Mouse (Mus musculus) adrenal gland, adult (tissue): Measurements from ENCODE around the gene Khsrp.

Experiments
- DNase-seq, 2 experiments: peaks; one replicate each; pipeline ENCODE4 v3.0.0; 2022 to 2023; ENCODE audit warnings: low spot score in 1 of 2; ENCODE audit not compliant: inconsistent age in 2 of 2

Gene Khsrp

DNA sequence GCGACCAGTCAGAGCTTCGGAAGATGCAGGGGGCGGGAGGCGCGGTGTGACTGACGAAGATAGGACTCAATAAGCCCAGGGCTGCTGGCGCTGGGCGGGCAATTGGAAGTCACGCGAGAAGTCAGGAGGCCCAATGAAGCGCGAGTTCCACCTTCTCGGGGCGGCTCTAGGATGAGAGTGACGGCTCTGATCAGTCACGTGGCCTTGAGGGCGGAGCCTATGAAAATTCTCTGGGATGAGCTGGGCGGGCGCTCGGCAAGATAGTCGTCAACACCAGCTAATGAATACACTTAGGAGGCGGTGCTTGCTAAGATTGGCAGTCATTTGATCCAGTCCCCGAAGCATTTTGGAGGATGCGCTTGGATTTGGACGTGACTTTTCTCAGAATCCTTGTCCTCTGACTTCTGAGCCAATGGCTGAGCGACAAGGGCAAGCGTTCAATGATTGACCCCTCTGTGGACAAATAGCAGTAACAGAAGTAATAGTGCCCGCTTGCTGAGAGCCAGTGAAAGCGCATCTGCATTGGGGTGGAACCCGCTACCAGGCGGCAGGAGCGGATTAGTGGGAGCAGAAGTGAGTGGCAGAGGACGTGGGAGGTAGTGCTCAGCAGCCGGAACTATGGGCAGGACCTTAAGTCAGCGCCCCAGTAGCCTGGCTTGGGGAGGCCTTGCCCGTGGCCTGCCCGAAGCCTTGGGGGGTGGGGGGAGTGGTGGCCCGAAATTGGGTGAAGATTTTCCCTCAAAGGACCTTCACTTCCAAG, 519 bp upstream of the Khsrp start:
- peak; percentile 100 for DNase-seq

DNA sequence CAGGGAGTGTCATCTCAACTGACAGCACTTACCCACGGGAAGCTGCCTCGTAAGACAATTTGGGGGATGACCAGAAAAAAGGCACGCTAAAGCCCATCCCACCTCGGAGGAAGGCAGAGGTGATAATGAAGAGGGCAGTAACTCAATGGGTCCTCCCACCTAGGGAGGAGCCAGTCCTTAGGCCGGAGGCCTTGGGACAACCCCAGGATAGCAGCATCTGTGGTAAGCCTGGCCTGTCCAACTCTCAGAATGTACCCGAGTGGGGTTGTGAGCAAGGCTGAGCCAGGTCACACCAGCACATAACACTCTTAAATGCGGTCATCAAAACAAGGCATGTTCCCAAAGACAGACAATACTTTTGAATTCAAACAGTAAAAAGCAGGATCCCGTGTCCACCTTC, 1.6 kb downstream of the Khsrp start:
- DNase-seq = peak; percentile 45 to 69

DNA sequence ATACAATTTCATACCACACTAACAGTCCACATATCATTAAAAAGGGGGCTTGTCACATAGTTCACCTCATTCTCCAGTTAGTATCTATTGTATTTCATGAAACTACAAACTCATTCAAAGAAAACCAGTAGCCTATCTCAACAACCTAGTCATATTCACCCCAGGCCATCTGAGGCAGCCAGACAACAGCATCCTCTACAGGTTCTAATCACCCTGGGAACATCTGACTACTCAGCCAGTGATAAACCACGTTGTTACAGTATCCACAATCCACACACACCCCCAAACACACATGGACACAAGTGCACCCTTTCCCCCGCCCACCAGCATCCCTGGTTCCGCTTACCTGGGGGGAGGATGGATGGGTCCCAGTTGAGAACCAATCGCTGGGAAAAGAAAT, 3.9 kb downstream of the Khsrp start:
- no peak for DNase-seq

DNA sequence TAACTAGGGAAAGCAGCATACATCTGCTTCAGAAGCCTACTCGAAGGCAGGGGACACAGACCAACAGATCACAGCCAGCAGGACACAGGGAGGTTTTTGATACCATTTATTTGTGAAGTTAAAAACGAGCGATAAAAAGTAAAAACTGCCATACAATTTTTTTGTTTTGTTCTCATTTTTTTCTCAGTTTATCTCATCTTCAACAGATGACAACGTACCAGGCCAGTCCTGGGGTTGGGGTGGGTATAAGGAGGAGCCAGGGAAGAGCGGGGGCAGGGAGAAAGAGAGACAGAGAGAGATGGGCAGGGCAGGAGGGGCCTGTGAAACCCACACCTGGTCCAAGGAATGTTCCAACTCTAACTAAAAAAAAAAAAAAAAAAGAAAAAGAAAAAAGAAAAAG, 10.4 kb downstream of the Khsrp start:
- DNase-seq = no peak

DNA sequence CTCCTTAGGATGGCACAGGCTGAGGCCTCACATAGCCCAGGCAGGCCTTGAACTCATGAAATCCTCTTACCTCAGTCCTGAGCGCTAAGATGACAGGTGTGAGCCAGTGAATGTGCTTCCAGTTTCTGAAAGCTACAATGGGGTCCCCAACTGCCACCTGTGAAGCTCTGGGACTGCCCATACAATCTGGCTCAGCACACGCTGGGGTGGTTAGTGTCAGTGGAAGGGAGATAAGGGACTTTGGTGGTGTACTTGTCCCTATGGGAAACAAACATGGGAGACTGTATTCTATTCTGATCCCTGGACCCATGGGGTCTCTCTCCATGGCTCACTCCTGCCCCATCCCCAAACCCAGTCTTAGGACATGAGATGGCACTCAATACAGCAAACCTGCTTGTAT, 11.6 kb downstream of the Khsrp start:
- no peak for DNase-seq

DNA sequence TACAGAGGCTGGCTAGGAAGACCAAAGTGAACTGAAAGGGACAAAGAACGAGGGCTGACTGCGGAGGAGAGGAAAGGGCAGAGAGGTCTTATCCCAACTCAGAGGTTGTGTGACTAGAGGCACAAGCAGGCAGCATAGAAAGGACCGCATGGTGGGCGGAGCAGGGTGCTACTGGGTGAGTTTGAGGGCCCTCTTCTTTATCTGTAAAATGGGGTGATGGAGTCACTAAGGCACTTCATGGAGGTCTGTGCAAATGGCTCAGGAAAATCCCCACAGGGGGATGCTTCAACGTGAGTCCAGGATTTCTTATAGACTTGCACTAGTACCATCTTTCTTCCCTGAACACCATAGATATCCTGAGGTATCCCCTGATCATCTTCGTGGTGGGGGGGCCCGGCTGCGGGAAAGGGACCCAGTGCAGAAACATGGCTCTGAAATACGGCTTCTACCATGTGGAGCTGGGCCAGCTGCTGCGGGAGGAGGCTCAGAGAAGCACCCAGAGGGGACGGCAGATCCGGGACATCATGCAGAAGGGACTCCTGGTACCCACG, 19.0 kb downstream of the Khsrp start:
- peak in 1 of 2 experiments; percentile 60 for DNase-seq

DNA sequence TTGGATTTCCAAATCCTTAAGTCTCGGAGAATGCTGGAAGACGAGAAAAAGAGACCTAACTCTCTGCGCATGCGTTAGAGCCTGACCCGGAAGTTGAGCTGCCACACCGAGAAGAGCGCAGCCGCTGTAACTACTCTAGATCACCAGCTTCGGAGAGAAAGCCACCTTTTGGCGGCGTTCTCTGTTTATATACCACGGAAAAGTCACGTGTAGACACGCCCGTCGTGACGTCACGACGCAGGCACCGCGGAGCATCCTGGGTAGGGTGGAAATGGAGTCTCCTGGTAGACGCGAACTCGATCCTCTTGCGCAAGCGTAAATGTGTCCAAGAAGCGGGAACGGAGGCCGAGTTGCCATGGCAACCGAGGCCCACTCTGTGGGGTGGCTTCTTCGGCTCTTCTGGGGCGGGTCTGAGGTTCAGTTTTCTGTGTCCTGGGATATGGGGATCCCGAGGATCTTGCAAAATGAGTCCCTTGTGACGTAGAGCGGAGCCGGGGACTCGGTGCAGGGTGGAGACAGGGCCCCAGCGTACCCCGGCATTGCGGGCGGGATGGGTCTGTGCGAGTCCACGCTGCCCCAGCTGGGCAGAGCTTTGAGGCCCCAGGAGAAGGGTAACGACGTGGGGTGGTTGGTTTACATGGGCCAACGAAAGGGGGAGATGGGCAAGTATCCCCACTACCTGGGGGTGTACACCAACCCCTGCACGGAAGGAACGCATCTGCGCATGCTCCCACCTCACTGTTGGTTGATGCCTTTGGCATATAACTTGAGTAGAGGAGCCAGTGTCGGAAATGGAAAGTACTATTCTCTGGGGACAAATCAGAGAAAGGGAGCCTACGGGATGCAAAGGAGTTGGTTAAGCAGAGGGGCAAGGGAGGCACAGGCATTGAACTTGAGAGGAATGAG, 19.8 kb downstream of the Khsrp start, which contains the start of the genes Gtf2f1 and Gm17949:
Gene Gtf2f1, minus strand, starts transcription at position 53 of the 906 bp plus-strand sequence.
Gene Gm17949, plus strand, starts transcription at position 234 of the 906 bp plus-strand sequence.
- peak; percentile 94 to 99 for DNase-seq

DNA sequence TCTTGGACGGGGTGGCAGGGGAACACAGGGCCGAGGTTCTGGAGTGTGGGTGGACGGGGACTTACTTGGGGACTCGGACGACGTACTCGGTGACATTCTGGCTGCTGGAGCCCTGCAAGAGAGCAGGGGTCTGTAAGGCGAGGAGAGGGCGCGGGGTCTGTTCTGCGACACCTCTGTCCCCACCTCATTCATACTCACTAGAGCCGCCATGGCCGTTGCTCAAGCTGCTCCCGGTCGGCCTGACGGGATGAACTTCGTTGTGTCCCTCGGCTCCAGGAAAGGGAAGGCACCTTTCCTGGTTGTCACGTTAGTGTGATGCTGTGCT, 20.4 kb downstream of the Khsrp start:
- no peak for DNase-seq

DNA sequence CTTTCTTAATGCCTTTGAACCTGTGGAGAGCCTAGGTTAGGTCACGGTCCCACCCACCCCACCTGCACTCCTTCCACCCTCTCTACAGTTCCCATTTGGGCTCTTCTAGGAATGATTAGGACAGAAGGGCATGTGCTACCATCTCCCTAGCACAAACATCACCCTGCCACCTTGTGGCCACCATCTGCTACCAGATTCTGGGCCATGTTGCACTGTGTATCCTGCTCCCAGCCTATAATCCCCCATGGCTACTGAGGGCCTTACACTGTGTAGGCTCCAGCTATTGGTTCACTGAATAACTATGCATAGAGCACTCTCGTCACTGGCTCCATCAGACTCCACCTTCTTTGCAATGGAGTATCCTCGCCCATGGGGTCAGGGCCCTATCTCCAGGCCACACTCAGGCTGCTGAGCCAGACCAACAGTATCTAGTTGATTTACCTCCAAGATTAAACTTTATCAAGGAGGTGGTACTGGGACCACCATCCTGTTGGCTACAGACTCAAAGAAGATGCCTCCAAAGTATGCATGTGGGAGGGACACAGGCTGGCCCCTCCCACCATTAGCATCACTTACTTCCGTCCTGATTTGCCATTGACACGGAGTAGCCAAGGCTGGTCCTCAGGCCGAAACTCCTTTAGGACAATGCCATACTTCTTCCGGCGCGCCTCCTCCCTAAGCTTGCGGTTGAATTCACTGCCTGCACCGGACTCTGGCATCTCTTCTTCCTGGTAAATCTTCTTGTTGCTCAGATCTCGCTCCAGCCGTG, 24.0 kb downstream of the Khsrp start:
- peak in 1 of 2 experiments; percentile 50 for DNase-seq

DNA sequence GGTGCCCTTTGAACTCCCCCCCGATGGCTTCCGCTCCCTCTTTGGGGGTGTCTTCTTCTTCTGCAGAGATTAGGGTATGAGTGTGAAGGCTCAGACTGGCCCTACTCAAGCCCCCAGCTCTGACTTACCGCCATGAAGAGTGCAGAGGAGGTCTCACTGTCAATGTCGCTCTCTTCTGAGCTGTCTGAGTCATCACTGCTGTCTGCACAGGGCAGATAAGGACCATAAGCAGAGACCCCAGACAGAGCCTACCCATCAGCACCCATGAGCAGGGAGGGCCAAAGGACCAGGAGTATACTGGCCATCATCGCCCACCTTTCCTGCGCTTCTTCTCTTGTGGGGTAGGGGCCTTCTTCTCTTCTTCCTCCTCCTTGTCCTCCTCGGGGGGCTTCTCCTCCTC, 27.3 kb downstream of the Khsrp start:
- DNase-seq = no peak

DNA sequence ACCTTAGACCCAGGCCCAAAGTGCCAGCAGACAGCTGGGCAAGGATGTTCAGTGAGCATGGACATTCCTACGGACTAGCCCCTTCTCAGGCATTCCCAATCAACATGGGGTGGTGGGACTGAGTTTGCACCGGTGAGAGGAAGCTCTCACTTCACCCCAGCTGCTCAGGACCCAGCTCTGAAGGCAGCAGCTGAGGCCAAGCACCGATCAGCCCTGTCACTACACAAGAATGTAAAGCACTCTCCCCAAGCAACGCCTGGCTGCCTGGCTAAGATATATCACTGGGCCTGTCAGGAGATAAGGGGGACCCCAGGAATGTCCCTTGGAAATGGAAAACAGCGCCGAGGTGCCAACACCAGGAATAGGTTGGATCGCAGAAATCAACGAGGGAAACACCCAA, 30.1 kb downstream of the Khsrp start:
- DNase-seq = no peak

DNA sequence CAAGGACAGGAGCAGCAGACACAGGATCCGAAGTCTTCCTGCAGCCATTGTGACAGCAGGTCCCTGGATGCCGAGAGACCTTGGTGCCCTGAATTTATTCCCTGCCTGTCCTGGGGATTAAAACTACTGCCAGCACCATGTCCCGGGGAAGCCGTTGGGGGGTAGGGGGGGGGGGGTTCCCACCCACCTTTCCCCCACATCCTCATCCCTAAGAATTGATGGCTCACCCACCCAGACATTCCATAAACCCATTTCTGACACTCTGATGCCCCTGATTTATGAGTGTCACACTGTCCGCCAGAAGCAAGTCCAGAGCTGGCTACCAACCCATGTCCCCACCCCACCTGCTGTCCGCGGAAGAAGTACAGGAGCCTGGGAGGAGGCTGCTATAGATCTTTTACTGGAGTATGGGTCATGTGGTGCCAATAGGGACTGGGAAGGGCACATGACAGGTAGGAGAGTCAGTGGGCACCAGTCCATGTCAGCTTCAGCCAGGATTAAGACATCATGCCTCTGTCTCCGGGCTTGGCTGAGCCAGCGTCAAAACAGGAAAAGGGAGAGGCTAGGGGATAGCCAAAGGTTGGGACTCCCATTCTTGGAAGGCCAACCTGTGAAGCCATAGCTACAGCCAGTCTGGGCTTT, 31.2 kb downstream of the Khsrp start, which contains the start of gene Pspn:
Gene Pspn, minus strand, starts transcription at position 51 of the 642 bp plus-strand sequence.
- DNase-seq = peak in 1 of 2 experiments; percentile 68

DNA sequence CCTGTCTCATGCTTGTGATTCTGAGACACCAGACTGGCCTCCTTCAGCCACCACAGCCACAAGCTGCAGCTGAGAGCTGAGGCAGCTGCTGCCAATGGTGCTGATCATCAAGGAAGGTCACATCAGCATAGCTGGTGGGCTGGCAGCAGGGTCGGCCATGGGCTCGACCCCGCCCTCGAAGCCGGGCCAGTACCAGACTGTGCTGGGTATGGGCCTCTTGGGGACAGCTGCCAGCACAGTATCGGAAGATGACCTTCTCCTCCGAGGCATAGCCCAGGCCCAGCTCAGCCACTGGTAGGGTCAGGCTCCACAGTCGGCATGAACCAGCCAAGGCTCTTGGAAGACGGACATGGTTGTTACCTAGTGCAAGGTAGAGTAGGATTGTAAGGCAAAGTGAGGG, 31.9 kb downstream of the Khsrp start:
- DNase-seq = peak; percentile 70 to 87

DNA sequence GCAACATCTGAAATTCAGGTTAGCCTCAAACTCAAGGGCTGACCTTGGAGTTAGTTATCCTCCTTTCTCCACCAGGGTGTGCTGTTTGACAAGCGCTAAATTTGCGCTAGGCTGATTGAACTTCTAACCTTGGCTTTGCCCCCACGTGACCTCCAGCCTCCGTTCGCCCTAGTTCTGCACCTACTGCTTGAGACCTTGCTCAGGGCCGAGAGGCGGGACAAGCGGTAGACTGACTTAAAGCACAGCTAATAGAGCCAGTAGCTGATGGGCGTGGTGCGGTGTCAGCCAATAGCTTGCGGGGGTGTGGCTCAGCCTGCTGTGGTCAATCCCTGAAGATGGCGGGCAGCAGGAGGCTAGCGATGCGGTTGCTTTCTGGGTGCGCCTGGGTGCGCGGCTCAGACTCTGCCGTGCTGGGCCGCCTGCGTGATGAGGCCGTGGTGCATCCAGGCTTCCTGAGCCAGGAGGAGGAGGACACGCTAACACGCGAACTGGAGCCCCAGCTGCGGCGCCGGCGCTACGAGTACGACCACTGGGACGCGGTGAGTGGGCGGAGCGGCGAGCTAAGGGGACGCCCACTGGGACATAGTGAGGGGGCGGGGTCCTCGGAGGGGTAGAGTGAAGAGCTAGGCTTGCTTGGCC, 34.2 kb downstream of the Khsrp start, which contains the start of gene Alkbh7:
Gene Alkbh7, plus strand, starts transcription at position 311 of the 639 bp plus-strand sequence.
- DNase-seq = peak; percentile 98 to 99

DNA sequence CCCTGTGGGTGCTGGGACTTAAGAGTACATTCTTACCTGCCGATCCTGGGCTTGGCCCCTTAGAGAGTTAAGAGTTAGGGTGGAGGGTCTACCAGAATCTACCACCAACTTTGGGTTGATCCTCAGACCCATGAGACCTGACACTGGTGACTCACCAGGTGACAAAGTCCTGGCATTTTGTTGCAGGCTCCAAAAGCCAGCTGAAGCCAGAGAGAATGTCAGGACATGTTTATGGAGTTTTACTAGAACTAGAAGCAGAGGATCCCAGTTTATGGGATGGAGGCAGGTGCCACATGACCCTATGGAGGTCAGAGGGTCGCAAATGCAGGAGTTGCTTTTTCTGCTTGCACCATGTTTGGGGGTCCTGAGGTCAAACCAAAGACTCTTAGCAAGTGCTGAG, 34.8 kb downstream of the Khsrp start:
- peak in 1 of 2 experiments; percentile 81 for DNase-seq

DNA sequence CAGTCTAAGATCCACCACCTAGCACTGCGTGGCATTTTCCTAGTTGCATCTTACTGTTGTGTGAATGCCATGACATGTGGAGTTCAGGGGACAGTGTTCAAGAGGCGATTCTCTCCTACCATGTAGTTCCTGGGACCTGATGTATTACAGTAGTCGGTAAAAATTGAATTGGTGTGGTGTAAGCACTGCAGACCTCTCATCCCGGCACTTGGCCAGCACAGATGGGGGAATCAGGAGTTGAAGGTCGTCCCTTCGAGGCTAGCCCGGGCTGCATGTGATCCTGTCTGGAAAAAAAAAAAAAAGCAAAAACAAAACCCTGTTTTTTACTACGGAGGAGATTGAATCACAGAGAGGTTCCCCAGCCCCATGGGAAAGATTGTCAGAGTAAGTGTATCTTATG, 36.3 kb downstream of the Khsrp start:
- peak in 1 of 2 experiments; percentile 70 for DNase-seq

DNA sequence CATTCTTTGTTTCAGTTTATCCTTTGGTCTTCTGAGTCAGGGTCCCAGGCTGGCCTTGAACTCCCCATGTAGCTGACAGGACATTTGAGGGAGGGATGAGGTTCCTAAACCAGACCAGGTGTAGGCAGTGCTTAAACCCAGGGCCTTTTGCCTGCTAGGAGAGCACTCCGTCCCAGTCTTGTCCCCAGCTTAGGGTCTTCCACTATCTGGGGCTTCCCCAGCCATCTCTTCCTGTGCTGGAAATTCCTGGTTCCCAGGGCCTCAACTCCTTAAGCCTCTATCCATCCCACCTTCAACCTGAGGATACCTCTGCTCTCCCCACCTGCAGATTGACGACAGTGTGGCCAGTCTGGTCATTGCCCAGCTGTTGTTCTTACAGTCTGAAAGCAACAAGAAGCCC, 40.4 kb downstream of the Khsrp start:
- peak; percentile 17 to 40 for DNase-seq

DNA sequence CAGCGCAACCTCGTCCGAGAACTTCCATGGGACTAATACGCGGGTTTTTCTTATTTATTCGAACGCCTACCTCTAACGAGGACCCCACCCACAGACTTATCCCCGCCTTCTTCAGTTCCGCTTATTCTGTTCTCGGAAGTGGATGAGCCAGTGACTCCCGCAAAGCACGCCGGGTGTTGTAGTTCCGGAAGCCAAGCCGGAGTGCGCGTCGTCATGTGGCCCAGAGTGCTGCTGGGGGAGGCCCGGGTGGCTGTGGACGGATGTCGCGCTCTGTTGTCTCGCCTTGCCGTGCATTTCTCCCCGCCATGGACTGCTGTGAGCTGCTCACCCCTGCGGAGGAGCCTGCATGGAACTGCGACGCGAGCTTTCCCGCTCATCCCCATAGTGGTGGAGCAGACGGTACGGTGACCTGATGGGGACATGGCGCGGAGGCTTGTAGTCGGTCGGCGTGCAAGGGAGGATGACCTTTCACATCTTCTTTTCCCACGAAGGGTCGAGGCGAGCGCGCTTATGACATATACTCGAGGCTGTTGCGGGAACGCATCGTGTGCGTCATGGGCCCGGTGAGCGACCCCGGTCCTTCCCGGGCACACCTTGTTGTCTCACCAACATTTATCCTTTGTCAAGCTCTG, 41.1 kb downstream of the Khsrp start, which contains the start of gene Clpp:
Gene Clpp, plus strand, starts transcription at position 191 of the 632 bp plus-strand sequence.
- peak; percentile 95 to 98 for DNase-seq

DNA sequence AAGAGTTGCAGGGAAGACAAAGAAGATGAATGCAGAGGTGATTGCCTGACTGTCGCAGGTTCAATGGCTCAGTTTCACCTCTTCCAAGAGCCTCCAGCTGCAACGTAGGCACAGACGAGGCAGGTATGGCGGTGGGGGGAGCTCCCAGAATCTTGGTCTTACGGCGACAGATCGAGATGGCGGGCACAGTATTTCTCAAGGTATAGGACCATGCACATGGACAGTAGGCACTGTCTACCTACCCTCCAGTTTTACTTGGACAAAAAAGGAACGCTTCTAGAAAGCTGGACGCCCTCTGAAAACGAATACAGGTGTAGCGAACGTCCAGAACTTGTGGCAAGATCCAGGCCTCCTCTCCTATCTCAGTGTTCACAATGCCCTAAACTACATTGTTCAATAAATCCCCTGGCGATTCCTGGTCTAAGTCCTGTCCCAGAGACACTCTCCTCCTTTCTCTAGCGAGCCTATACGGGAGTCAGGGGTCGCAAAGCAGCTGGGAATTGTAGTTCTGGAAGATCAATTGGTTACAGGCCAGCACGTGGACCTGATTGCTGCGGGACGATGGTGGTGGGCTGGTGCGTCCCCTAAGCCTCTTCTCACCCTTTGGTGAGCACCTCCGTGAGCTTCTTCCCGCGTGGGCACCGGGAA, 41.7 kb downstream of the Khsrp start:
- DNase-seq = peak in 1 of 2 experiments; percentile 41
